Mouse (Mus musculus) cerebellum, adult (tissue): ENCODE measurements around the gene Evpl.

Experiments
- ATAC-seq: cut with Nextera tagmentation; 2 replicates; pipeline ENCODE4 v1.9.2; 2017; ENCODE audit warnings: mild to moderate bottlenecking, moderate library complexity, mixed read lengths; ENCODE audit not compliant: insufficient number of reproducible peaks, low FRiP score, low TSS enrichment

The Evpl gene

DNA sequence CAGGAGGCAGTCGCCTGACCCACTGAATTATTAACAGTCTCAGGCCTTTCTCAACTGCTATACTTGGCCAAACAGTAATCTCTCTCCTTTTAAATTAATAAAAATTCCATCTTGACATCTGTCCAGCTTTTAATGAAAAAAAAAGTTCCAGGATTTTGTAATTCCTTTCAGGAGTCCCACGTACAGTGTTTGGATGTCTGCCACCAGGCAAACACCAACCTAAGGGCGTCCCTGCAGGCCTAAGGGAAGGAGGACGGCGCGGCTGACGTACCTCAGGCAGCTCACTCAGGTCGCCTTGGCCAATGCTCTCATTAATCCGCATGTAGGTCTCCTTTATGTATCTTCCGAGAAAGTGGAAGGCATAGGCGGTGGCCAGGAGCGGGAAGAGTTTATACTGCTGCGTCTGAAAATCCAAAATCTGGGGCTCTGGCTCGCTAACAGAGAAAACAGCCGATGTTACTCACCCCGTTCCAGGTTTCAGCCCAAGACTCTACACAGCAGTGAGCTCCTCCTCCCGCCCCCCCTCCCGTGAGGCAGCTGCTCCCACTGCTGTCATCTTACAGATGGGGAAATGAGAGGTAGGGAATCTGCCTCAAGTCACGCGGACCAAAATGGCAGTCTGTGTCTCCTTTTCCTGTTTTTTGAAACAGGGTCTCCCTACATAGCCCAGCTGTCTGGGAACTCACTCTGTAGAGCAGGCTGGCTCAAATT lies 59.3 kb downstream of the Evpl start:
- no peak for ATAC-seq

DNA sequence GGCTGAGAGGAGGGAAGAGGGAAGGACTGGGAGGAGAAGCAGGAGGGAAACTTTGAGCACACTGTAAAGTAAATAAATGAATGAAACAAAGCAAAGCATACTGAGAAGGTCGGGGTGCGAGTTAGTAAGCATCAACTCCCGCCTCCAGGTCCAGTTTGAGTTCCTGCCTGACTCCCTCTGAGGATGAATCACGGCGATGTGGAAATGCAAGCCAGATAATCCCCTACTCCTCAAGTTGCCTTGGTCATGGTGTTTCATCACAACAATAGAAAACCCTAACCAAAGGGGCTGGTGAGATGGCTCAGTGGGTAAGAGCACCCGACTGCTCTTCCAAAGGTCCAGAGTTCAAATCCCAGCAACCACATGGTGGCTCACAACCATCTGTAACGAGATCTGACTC lies 61.9 kb downstream of the Evpl start:
- no peak for ATAC-seq

DNA sequence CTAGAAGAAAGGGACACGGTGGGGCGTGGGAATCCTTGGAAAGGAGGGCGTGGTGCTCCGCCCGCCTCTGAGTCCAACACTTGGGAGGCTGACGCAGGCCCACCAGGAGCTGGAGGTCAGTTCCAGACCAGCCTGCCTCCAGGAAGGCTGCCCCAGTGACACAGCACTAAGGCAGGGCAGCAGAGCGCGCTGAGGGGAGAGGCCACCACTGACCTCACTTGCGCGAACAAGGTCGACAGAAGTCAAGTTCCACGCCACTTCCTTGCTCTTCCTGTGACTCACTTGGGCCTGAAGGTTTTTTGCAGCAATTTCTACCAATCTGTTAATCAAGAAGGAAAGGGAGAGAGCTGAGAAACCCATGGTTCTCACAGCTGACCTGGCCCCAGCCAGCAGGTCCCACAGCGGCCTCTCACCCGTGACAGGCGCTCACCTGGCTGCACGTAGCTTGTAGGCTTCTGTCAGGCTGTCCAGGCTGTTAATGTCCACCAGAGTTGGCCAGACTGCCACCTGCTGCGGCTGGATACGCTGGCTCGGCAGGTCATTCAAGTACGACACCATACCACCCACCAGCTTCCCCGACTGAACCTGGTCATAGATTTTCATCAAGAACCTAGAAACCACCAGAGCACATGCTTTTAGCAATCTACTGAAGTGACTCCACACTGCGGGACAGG lies 63.0 kb downstream of the Evpl start:
- no peak for ATAC-seq

DNA sequence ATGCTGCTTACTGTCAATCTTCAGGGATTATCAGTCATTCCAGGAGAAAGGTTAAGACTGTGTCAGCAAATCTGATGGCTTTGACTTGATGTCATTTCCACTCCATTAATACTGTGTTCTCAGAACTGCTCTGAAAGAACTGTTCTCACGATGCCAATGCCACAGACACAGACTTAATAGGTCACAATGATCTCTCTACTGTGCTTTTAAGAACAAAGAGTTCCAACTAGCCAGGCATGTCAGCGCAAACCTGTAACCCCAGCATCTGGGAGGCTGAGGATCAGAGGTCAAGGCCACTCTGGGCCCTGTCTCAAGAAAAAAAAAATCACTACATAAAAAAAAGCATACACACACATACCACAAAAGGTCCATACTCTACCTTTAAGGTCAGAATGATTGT lies 65.9 kb downstream of the Evpl start:
- ATAC-seq, result no peak
